Mouse (Mus musculus) thymus, adult 18-20 months (tissue): ENCODE results near the gene Gm5901.
"Not testable (repeated sequence)": the region's sequence is repeated elsewhere in the genome, so short reads cannot be mapped to it uniquely, and the experiment has no call there.

ENCODE experiments used
- DNase-seq, 2 experiments: peaks; one replicate each; pipeline ENCODE4 v3.0.0; 2022; ENCODE audit warnings: mixed read lengths in 2 of 2

The Gm5901 gene

DNA sequence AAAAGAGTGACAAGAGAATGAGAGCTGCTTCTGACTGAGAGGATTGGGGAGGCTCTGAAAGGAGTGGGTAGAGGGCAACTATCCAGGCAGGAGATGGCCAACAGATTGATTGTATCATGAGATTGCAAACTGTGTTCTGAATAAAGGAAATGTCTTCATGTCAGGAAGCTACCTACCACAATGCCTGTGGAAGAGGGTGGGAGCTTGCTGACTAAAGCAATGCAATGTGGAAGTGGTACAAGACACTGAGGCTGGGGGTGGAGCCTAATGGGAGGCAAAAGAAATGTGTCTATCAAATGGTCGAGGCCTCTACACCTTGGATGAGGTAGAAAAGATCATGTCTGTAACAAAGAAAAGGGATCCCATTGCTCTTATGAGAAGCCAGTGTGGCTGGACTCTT, 31.5 kb downstream of the Gm5901 start:
- DNase-seq: no peak

GRCm38 (mm10) chr7:105411874-105412632, 37.2 kb downstream of the Gm5901 start:
- DNase-seq: not testable (repeated sequence)

- no peak for DNase-seq
These were observed 39.5 kb downstream of the Gm5901 start for GRCm38 (mm10) chr7:105414385-105414784.

- no peak for DNase-seq
These were observed 41.7 kb downstream of the Gm5901 start for GRCm38 (mm10) chr7:105416529-105416928.

DNA sequence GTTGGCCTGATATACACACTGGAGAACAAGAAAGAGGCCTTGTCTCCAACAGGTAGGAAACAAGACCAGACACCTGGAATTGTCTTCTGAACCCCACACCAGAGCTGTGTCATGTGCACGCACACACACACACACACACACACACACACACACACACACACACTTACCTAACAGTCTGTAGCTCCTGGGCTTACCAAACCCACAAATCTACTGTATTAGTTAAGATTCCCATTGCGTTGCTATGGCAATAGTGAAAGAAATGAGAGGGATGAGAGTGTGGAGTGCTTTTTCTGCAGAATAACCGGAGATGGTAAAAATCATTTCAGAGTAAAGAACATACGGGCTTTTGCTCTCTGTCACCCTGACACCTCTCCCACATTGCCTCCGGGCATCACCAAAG, 43.3 kb downstream of the Gm5901 start:
- DNase-seq: no peak

DNA sequence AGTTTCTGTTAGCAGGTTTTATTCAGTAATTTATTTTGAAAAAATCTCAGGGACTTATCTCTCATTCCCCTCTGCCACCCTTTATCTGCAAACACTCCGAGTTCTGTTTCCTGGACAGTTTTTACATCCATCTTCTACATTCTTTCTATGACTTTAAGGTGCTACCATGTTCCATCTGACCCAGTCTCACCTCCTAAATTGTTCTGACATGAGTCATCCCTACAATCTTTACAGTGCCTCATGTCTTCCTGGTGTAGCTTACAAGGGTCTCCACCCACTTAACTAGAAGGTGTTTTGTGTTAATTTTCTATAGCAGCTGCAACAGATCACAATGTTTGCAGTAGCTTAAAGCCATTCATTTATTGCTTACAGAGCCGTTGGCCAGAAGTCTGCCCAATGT, 46.1 kb downstream of the Gm5901 start:
- DNase-seq: no peak

DNA sequence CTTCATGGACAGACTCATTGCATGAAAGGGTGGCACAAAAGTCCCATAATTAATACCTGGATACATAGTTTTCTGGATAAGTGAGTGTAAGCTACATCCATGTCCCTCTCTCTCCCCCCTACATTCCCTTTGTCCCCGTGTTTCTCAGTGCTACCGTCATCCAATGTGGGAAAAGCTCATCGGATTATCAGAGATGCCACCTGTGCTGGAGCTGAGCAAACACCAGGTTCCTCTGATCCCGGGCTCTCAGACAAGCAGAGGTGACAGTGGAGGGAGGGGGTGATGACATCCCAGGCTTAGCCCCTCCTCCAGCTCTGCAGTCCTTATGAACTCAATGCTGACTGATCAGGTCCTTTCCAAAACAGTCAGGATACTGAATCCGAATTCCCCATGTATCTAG, 49.5 kb downstream of the Gm5901 start:
- DNase-seq: no peak

DNA sequence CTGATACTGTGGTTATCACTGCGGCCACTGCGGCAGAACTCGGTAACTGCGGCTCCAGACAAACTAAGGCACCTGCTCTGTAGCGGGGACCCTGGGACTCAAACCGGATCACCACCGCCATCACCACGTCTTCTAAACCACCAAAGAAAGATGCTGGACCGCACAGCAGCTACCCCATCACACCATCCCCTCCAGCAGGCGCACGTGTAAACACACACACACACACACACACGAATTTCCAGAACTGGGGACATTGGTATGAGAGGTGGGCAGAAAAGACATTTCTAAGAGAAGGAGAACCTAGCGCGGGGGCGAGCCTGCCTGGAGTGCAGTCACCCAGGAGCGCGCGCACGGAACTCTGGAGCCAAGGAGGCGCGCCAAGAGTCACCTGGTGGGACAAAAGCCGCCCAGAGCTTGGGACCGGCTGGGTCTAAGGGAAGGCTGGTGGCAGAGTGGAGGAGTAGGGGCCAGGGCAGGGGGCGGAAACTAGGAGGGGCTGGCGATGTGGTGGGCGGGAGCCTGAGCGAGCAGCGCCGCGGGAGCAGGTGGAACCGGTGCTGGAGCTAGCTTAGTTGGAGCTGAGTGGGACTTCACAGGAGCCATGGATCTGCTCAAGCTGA, 50.7 kb downstream of the Gm5901 start, which contains the start of gene Cckbr:
Gene Cckbr, plus strand, starts transcription at position 308 of the 620 bp plus-strand sequence.
- no peak for DNase-seq

DNA sequence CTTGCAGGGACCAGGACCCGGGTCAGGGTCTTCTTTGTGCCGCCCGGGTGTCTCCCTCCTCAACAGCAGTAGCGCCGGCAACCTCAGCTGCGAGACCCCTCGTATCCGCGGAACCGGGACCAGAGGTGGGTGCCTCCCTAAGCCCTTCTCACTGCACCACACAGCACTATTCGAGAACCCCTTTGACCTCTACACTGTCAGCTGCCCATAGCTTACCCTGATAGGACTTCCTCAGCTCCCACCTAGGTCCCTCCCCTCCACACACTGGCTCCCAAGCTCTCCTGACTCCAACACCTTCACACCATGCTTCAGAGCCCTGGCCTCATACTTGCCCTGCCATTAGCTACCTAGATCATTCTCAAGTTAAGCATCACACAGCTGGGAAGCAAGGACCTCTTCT, 51.2 kb downstream of the Gm5901 start:
- DNase-seq: no peak
